Mouse (Mus musculus): Measurements from ENCODE around the gene Cd177. TPM values are rescaled to one million over a fixed set of nuclear protein-coding genes. Genes with fewer than 3 reads are reported as not detected.
"Not testable (repeated sequence)": the region's sequence is repeated elsewhere in the genome, so short reads cannot be mapped to it uniquely, and the experiment has no call there.

Cd177 gene
- polyA plus RNA-seq, 2 experiments: 1.0 to 2.8 TPM

GRCm38 (mm10) chr7:24758520-24758919 is 1.6 kb downstream of the Cd177 start:
- H3K27ac ChIP-seq: no peak overlapping the region

GRCm38 (mm10) chr7:24753476-24753875 is 6.6 kb downstream of the Cd177 start:
- no peaks in the 10 kb centered on the region for H3K36me3 ChIP-seq (replicated peaks; ENCODE audit: control insufficient read depth, insufficient read depth, low read depth)
- WGBS (ENCODE audit: insufficient replicate concordance): 22% methylated on average over 5 of the region's 5 CpGs
- no peak for DNase-seq (ENCODE audit: low read depth in 3 of 3, low spot score in 3 of 3)
- no peak overlapping the region for H3K4me3 ChIP-seq (ENCODE audit: insufficient read depth in 1 of 2, low read depth in 2 of 2, low read length in 2 of 2)
- H3K4me2 ChIP-seq (ENCODE audit: low read depth): no peak overlapping the region
- no peaks in the 10 kb centered on the region; a peak in 1 of 4 replicates for H3K4me1 ChIP-seq (replicated peaks; ENCODE audit: control insufficient read depth in 2 of 2, insufficient read depth in 2 of 2, low read length in 1 of 2)
- H3K27me3 ChIP-seq (ENCODE audit: control insufficient read depth, insufficient read depth, low read length): no peaks in the 10 kb centered on the region
- no peak overlapping the region for H3K27ac ChIP-seq
- no peak for ATAC-seq (ENCODE audit: insufficient read depth)
- TF ChIP-seq CTCF (IDR thresholded peaks at IDR 0.05; ENCODE audit: low read depth) (no peak), EP300 (IDR thresholded peaks at IDR 0.05; ENCODE audit: low read depth) (no peak)
- no peaks in the 10 kb centered on the region for H3K9me3 ChIP-seq (ENCODE audit: control insufficient read depth, low read length)
- no peak overlapping the region for H3K9ac ChIP-seq (replicated peaks)

More at GRCm38 (mm10) chr7:24758520-24758919, 1.6 kb downstream of the Cd177 start:
- DNase-seq (ENCODE audit: low read depth in 3 of 3, low spot score in 3 of 3): no peak
- 21% methylated on average over 1 of the region's 1 CpGs for WGBS (ENCODE audit: insufficient replicate concordance)
- ATAC-seq (ENCODE audit: insufficient read depth): no peak
- Histone ChIP-seq H3K4me1 (replicated peaks; ENCODE audit: control insufficient read depth in 2 of 2, insufficient read depth in 2 of 2, low read length in 1 of 2) (no peaks in the 10 kb centered on the region), H3K4me3 (ENCODE audit: insufficient read depth in 1 of 2, low read depth in 2 of 2, low read length in 2 of 2) (no peak overlapping the region), H3K36me3 (replicated peaks; ENCODE audit: control insufficient read depth, insufficient read depth, low read depth) (no peaks in the 10 kb centered on the region), H3K27me3 (ENCODE audit: control insufficient read depth, insufficient read depth, low read length) (no peaks in the 10 kb centered on the region), H3K9ac (replicated peaks) (no peak overlapping the region), H3K4me2 (ENCODE audit: low read depth) (no peak overlapping the region), H3K9me3 (ENCODE audit: control insufficient read depth, low read length) (no peaks in the 10 kb centered on the region)
- no peak for TF ChIP-seq EP300 (IDR thresholded peaks at IDR 0.05; ENCODE audit: low read depth)
- TF ChIP-seq CTCF (IDR thresholded peaks at IDR 0.05; ENCODE audit: low read depth): no peak

- ATAC-seq (ENCODE audit: insufficient read depth): no peak
- Histone ChIP-seq H3K4me1 (replicated peaks; ENCODE audit: control insufficient read depth in 2 of 2, insufficient read depth in 2 of 2, low read length in 1 of 2) (no peaks in the 10 kb centered on the region; a peak in 1 of 4 replicates), H3K9me3 (ENCODE audit: control insufficient read depth, low read length) (no peaks in the 10 kb centered on the region), H3K9ac (replicated peaks) (no peak overlapping the region), H3K27me3 (ENCODE audit: control insufficient read depth, insufficient read depth, low read length) (no peaks in the 10 kb centered on the region), H3K4me2 (ENCODE audit: low read depth) (no peak overlapping the region), H3K36me3 (replicated peaks; ENCODE audit: control insufficient read depth, insufficient read depth, low read depth) (no peaks in the 10 kb centered on the region), H3K27ac (no peak overlapping the region), H3K4me3 (ENCODE audit: insufficient read depth in 1 of 2, low read depth in 2 of 2, low read length in 2 of 2) (no peak overlapping the region)
- WGBS (ENCODE audit: insufficient replicate concordance): 67% methylated on average over 2 of the region's 2 CpGs
- no peak for DNase-seq (ENCODE audit: low read depth in 3 of 3, low spot score in 3 of 3)
- no peak for TF ChIP-seq EP300 (IDR thresholded peaks at IDR 0.05; ENCODE audit: low read depth)
- TF ChIP-seq CTCF (IDR thresholded peaks at IDR 0.05; ENCODE audit: low read depth): no peak
These were observed 8.5 kb downstream of the Cd177 start for GRCm38 (mm10) chr7:24751610-24752009.

- no peak overlapping the region for H3K4me3 ChIP-seq (ENCODE audit: insufficient read depth in 1 of 2, low read depth in 2 of 2, low read length in 2 of 2)
- H3K27me3 ChIP-seq (ENCODE audit: control insufficient read depth, insufficient read depth, low read length): no peaks in the 10 kb centered on the region
- ATAC-seq (ENCODE audit: insufficient read depth) (no peak), DNase-seq (ENCODE audit: low read depth in 3 of 3, low spot score in 3 of 3) (no peak)
- H3K9ac ChIP-seq (replicated peaks): no peak overlapping the region
- 20% methylated on average over 4 of the region's 4 CpGs for WGBS (ENCODE audit: insufficient replicate concordance)
- H3K4me1 ChIP-seq (replicated peaks; ENCODE audit: control insufficient read depth in 2 of 2, insufficient read depth in 2 of 2, low read length in 1 of 2): no peaks in the 10 kb centered on the region; a peak in 1 of 4 replicates
- H3K4me2 ChIP-seq (ENCODE audit: low read depth): no peak overlapping the region
- no peaks in the 10 kb centered on the region for H3K9me3 ChIP-seq (ENCODE audit: control insufficient read depth, low read length)
- no peak for TF ChIP-seq EP300 (IDR thresholded peaks at IDR 0.05; ENCODE audit: low read depth)
- no peak for TF ChIP-seq CTCF (IDR thresholded peaks at IDR 0.05; ENCODE audit: low read depth)
- no peak overlapping the region for H3K27ac ChIP-seq
- no peaks in the 10 kb centered on the region for H3K36me3 ChIP-seq (replicated peaks; ENCODE audit: control insufficient read depth, insufficient read depth, low read depth)
These were observed 9.4 kb downstream of the Cd177 start for GRCm38 (mm10) chr7:24750695-24751094.

GRCm38 (mm10) chr7:24735970-24736670 is 24.0 kb downstream of the Cd177 start:
- H3K27ac ChIP-seq: no peak overlapping the region
- H3K9me3 ChIP-seq (ENCODE audit: control insufficient read depth, low read length): no peaks in the 10 kb centered on the region
- no peaks in the 10 kb centered on the region for H3K4me1 ChIP-seq (replicated peaks; ENCODE audit: control insufficient read depth in 2 of 2, insufficient read depth in 2 of 2, low read length in 1 of 2)
- H3K27me3 ChIP-seq (ENCODE audit: control insufficient read depth, insufficient read depth, low read length): no peaks in the 10 kb centered on the region
- ATAC-seq (ENCODE audit: insufficient read depth) (no peak), DNase-seq (ENCODE audit: low read depth in 3 of 3, low spot score in 3 of 3) (no peak)
- TF ChIP-seq EP300 (IDR thresholded peaks at IDR 0.05; ENCODE audit: low read depth) (no peak), CTCF (IDR thresholded peaks at IDR 0.05; ENCODE audit: low read depth) (no peak)
- no peak overlapping the region for H3K9ac ChIP-seq (replicated peaks)
- no peak overlapping the region for H3K4me3 ChIP-seq (ENCODE audit: insufficient read depth in 1 of 2, low read depth in 2 of 2, low read length in 2 of 2)
- 13% methylated on average over 17 of the region's 17 CpGs for WGBS (ENCODE audit: insufficient replicate concordance)
- no peak overlapping the region for H3K4me2 ChIP-seq (ENCODE audit: low read depth)
- H3K36me3 ChIP-seq (replicated peaks; ENCODE audit: control insufficient read depth, insufficient read depth, low read depth): no peaks in the 10 kb centered on the region

GRCm38 (mm10) chr7:24726808-24727207 is 33.3 kb downstream of the Cd177 start, which contains the start of gene Gm4763:
Gene Gm4763 (minus strand): TSS chr7:24726908.
- H3K27me3 ChIP-seq (ENCODE audit: control insufficient read depth, insufficient read depth, low read length); H3K4me1 ChIP-seq (replicated peaks; ENCODE audit: control insufficient read depth in 2 of 2, insufficient read depth in 2 of 2, low read length in 1 of 2); H3K9me3 ChIP-seq (ENCODE audit: control insufficient read depth, low read length); H3K4me3 ChIP-seq (ENCODE audit: insufficient read depth in 1 of 2, low read depth in 2 of 2, low read length in 2 of 2); H3K9ac ChIP-seq (replicated peaks); H3K4me2 ChIP-seq (ENCODE audit: low read depth); H3K36me3 ChIP-seq (replicated peaks; ENCODE audit: control insufficient read depth, insufficient read depth, low read depth); DNase-seq (ENCODE audit: low read depth in 3 of 3, low spot score in 3 of 3); H3K27ac ChIP-seq; ATAC-seq (ENCODE audit: insufficient read depth): not testable (repeated sequence)
- 70% methylated on average over 11 of the region's 11 CpGs for WGBS (ENCODE audit: insufficient replicate concordance)

All from liver, embryonic 14.5 days (tissue).